Mouse (Mus musculus): ENCODE measurements around the gene Ypel3. TPM values are rescaled to one million over a fixed set of nuclear protein-coding genes. Genes with fewer than 3 reads are reported as not detected.
A peak's percentile ranks its signal among the peaks of the same experiment; 100 is the strongest.

The Ypel3 gene
- polyA plus RNA-seq, 1 experiment: 636 TPM

DNA sequence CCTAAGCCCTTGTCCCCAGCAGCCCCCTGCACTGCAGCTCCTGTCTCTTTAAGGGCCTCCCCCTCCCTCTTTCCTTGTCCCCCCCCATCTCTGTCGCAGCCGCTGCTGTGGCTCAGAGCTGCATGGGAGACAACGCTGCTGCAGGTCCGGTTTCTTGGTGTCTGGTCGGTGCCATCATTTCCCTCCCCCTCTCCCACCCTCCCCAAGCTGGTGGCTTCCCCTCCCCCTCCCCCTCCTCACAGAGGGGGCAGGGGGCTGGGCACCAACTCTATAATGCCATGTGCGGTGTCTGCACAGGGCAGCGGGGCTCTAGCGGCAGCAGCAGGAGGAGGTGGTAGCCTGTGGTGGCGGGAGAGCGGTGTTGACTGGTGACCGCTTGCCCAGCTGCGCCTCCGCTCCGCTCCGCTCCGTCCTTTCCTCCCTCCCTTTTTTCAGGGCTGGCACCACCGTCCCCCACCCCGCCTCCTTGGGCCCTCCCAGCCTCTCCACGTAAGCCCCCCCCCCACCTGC lies 46.5 kb downstream of the Ypel3 start:
- Histone ChIP-seq H3K4me1 (ENCODE audit: control insufficient read depth, insufficient read depth, low read length) (peaks cover 33% of the 10 kb centered on the region), H3K27me3 (ENCODE audit: control insufficient read depth, insufficient read depth, low read length) (no peaks in the 10 kb centered on the region), H3K27ac (ENCODE audit: insufficient read depth, low read length) (peak overlapping the region; percentile 91), H3K4me3 (replicated peaks; ENCODE audit: insufficient read depth, low read depth, low read length) (peak overlapping the region; percentile 66)
- WGBS: 0% methylated on average over 8 of the region's 19 CpGs
- peak; percentile 61; the same call in 1 of the 2 replicates for TF ChIP-seq POLR2A (IDR thresholded peaks at IDR 0.05; ENCODE audit: borderline replicate concordance, insufficient read depth, low read length)
- TF ChIP-seq CTCF (IDR thresholded peaks at IDR 0.05; ENCODE audit: borderline replicate concordance, insufficient read depth, low read depth, low read length): no peak
- DNase-seq: peak; percentile 69 to 71

DNA sequence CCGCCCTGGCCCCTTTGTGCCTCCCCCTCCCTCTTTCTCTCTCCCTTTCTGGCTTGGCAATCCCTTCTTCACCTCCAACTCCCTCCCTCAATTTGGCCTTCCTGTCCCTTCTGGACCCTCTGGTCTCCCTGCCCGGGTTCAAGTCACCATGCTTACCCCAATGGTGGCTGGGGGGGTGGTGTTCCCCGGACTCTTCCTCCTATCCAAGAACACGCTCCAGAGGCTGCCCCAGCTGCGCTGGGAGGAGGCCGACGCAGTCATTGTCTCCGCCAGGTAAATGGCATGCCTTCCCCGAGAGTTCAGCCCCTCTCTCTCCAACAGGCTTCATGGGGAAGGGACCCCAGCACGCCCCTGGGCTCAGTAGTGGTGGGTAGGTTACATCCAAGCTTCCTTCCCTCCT lies 47.2 kb downstream of the Ypel3 start:
- peak overlapping the region; percentile 66 for H3K4me3 ChIP-seq (replicated peaks; ENCODE audit: insufficient read depth, low read depth, low read length)
- no peak for TF ChIP-seq CTCF (IDR thresholded peaks at IDR 0.05; ENCODE audit: borderline replicate concordance, insufficient read depth, low read depth, low read length)
- TF ChIP-seq POLR2A (IDR thresholded peaks at IDR 0.05; ENCODE audit: borderline replicate concordance, insufficient read depth, low read length): no peak
- peaks cover 35% of the 10 kb centered on the region for H3K4me1 ChIP-seq (ENCODE audit: control insufficient read depth, insufficient read depth, low read length)
- DNase-seq: peak in 1 of 2 experiments; percentile 62
- no peaks in the 10 kb centered on the region for H3K27me3 ChIP-seq (ENCODE audit: control insufficient read depth, insufficient read depth, low read length)
- H3K27ac ChIP-seq (ENCODE audit: insufficient read depth, low read length): peak overlapping the region; percentile 20
- WGBS: 3% methylated on average over 10 of the region's 10 CpGs

DNA sequence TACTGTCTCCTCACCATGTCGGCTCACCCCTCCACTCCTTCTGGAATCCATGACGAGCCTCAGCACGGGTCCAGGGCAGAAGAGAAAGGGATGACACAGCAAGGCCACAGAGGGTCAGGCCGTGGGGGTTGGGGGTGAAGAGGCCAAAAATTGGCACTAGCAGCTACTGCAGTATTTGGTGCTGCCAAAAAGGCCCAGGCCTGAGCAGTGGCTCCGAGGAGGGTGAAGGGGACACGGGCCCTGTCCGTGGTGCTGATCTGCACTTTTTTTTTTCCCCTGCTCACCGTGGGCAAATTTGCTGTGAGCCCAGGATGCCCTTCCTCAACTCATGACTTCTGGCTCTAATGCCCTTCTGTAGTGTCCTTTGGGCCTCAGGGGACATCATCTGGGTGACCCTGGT lies 48.6 kb downstream of the Ypel3 start:
- Histone ChIP-seq H3K4me3 (replicated peaks; ENCODE audit: insufficient read depth, low read depth, low read length) (peak overlapping the region; percentile 41), H3K27me3 (ENCODE audit: control insufficient read depth, insufficient read depth, low read length) (no peaks in the 10 kb centered on the region), H3K27ac (ENCODE audit: insufficient read depth, low read length) (0 out of 2 replicates have a peak overlapping the region, but pooled peaks have one; percentile 32), H3K4me1 (ENCODE audit: control insufficient read depth, insufficient read depth, low read length) (peaks cover 35% of the 10 kb centered on the region)
- no peak for DNase-seq
- 6% methylated on average over 8 of the region's 8 CpGs for WGBS
- TF ChIP-seq POLR2A (IDR thresholded peaks at IDR 0.05; ENCODE audit: borderline replicate concordance, insufficient read depth, low read length) (no peak), CTCF (IDR thresholded peaks at IDR 0.05; ENCODE audit: borderline replicate concordance, insufficient read depth, low read depth, low read length) (no peak)

DNA sequence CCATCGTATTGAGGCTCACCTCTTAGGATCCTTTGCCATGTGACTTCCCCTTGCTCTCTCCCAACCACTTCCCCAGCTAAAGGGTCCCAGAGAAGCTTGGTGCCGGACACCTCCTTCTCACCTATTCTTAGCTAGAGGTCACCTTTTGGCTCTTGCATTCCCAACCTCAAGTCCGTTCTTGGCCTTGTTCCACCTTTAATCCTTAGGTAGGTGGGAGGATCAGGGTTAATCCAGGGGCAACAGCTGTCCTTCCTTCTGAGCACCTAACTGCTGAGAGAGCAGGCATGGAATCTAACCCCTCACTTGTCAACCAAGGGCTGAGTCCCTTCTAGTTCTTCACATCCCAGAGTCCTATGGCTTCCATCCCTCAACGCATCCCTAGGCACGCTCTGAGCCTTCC lies 49.2 kb downstream of the Ypel3 start:
- Histone ChIP-seq H3K27ac (ENCODE audit: insufficient read depth, low read length) (peak overlapping the region; percentile 32; the same call in 1 of the 2 replicates), H3K4me1 (ENCODE audit: control insufficient read depth, insufficient read depth, low read length) (peaks cover 35% of the 10 kb centered on the region), H3K4me3 (replicated peaks; ENCODE audit: insufficient read depth, low read depth, low read length) (peak overlapping the region; percentile 8), H3K27me3 (ENCODE audit: control insufficient read depth, insufficient read depth, low read length) (no peaks in the 10 kb centered on the region)
- 47% methylated on average over 5 of the region's 5 CpGs for WGBS
- TF ChIP-seq POLR2A (IDR thresholded peaks at IDR 0.05; ENCODE audit: borderline replicate concordance, insufficient read depth, low read length) (no peak), CTCF (IDR thresholded peaks at IDR 0.05; ENCODE audit: borderline replicate concordance, insufficient read depth, low read depth, low read length) (no peak)
- no peak for DNase-seq

Other genes starting within 250 kb of the Ypel3 start
- 115 and 116 TPM in 2 replicates for gene Eif3c, start 210.5 kb upstream of the Ypel3 start, polyA plus RNA-seq (2012; rRNA removed)
- 0.87 and 0.98 TPM in 2 replicates for gene Apobr, start 192.0 kb upstream of the Ypel3 start, polyA plus RNA-seq (2012; rRNA removed)
- 38.1 and 44.2 TPM in 2 replicates for gene Cln3, start 191.1 kb upstream of the Ypel3 start, polyA plus RNA-seq (2012; rRNA removed)
- not detected in 2 replicates for gene Il27, start 182.0 kb upstream of the Ypel3 start, polyA plus RNA-seq (2012; rRNA removed)
- 9.3 and 10.6 TPM in 2 replicates for gene Nupr1, start 146.1 kb upstream of the Ypel3 start, polyA plus RNA-seq (2012; rRNA removed)
- gene Sgf29, start 127.6 kb upstream of the Ypel3 start, polyA plus RNA-seq (2012; rRNA removed): 45.4 and 45.5 TPM in 2 replicates
- 6.4 and 10.6 TPM in 2 replicates for gene Sult1a1, start 100.5 kb upstream of the Ypel3 start, polyA plus RNA-seq (2012; rRNA removed)
- gene Bola2, start 81.6 kb upstream of the Ypel3 start, polyA plus RNA-seq (2012; rRNA removed): 51.0 and 61.6 TPM in 2 replicates
- gene Slx1b, start 81.2 kb upstream of the Ypel3 start, polyA plus RNA-seq (2012; rRNA removed): 39.6 and 40.3 TPM in 2 replicates
- gene Coro1a, start 69.2 kb upstream of the Ypel3 start, polyA plus RNA-seq (2012; rRNA removed): 110 and 126 TPM in 2 replicates
- gene Mapk3, start 17.4 kb upstream of the Ypel3 start, polyA plus RNA-seq (2012; rRNA removed): 212 and 229 TPM in 2 replicates
- 6.0 and 8.0 TPM in 2 replicates for gene Gdpd3, start 10.6 kb upstream of the Ypel3 start, polyA plus RNA-seq (2012; rRNA removed)
- 2.2 TPM in 2 replicates for gene Tbx6, start 4.5 kb downstream of the Ypel3 start, polyA plus RNA-seq (2012; rRNA removed)
- 110 and 119 TPM in 2 replicates for gene Ppp4c, start 15.5 kb downstream of the Ypel3 start, polyA plus RNA-seq (2012; rRNA removed)
- 193 and 196 TPM in 2 replicates for gene Fam57b, start 20.7 kb downstream of the Ypel3 start, polyA plus RNA-seq (2012; rRNA removed)
- not detected in 2 replicates for gene 4930451I11Rik, start 54.7 kb downstream of the Ypel3 start, polyA plus RNA-seq (2012; rRNA removed)
- gene Doc2a, start 70.5 kb downstream of the Ypel3 start, polyA plus RNA-seq (2012; rRNA removed): 9.7 and 12.1 TPM in 2 replicates
- 60.9 and 63.1 TPM in 2 replicates for gene Hirip3, start 85.0 kb downstream of the Ypel3 start, polyA plus RNA-seq (2012; rRNA removed)
- 67.3 and 67.6 TPM in 2 replicates for gene Ino80e, start 85.4 kb downstream of the Ypel3 start, polyA plus RNA-seq (2012; rRNA removed)
- 107 and 108 TPM in 2 replicates for gene Taok2, start 107.7 kb downstream of the Ypel3 start, polyA plus RNA-seq (2012; rRNA removed)
- gene Tmem219, start 146.0 kb downstream of the Ypel3 start, polyA plus RNA-seq (2012; rRNA removed): 29.8 and 37.5 TPM in 2 replicates
- gene Kctd13, start 151.9 kb downstream of the Ypel3 start, polyA plus RNA-seq (2012; rRNA removed): 130 and 140 TPM in 2 replicates
- 41.8 and 42.4 TPM in 2 replicates for gene Asphd1, start 172.6 kb downstream of the Ypel3 start, polyA plus RNA-seq (2012; rRNA removed)
- gene Sez6l2, start 173.6 kb downstream of the Ypel3 start, polyA plus RNA-seq (2012; rRNA removed): 359 and 364 TPM in 2 replicates
- 255 and 281 TPM in 2 replicates for gene Cdipt, start 199.0 kb downstream of the Ypel3 start, polyA plus RNA-seq (2012; rRNA removed)
- 0.92 and 1.1 TPM in 2 replicates for gene Cdiptos, start 199.1 kb downstream of the Ypel3 start, polyA plus RNA-seq (2012; rRNA removed)
- gene Mvp, start 237.7 kb downstream of the Ypel3 start, polyA plus RNA-seq (2012; rRNA removed): 19.9 and 21.0 TPM in 2 replicates
- 2.8 and 5.2 TPM in 2 replicates for gene Pagr1b, start 239.5 kb downstream of the Ypel3 start, polyA plus RNA-seq (2012; rRNA removed)
- 91.6 and 105 TPM in 2 replicates for gene Pagr1a, start 240.4 kb downstream of the Ypel3 start, polyA plus RNA-seq (2012; rRNA removed)
- 362 and 365 TPM in 2 replicates for gene Gm42742, start 244.1 kb downstream of the Ypel3 start, polyA plus RNA-seq (2012; rRNA removed)
- 600 and 672 TPM in 2 replicates for gene Prrt2, start 244.3 kb downstream of the Ypel3 start, polyA plus RNA-seq (2012; rRNA removed)

All from cerebellum, adult 2 months (tissue).